Mouse (Mus musculus): ENCODE measurements around the gene Treml2.

DNA sequence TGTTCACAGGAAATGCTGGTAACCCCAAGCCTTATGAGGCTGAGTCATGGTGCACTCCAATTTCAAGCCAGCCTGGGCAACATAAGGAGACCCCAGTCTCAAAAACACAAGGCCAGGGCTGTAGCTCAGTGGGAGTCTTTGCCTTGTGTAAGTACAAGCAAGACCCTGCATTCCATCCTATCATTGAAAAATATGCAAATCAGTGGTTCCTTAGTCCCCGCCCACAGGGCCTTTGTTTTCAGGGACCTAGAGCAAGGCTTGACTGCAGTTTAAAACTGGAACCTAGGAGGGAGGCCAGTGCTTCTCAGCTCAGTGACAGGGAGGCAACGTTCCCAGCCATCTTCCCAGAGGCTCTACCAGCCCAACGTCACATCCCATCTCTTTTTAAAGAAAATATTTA is 23.9 kb downstream of the Treml2 start:
- TF ChIP-seq CTCF (IDR thresholded peaks at IDR 0.05; ENCODE audit: low read depth, low read length) (no peak), GATA1 (IDR thresholded peaks at IDR 0.05; ENCODE audit: borderline replicate concordance, low read length) (no peak), TAL1 (conservative IDR thresholded peaks at IDR 0.05; ENCODE audit: low read depth, low read length) (no peak), POLR2AphosphoS5 (IDR thresholded peaks at IDR 0.05; ENCODE audit: insufficient replicate concordance, low read depth, low read length) (no peak)
